9 mouse cellular contexts compared by ENCODE assay signal in the genomic region with DNA sequence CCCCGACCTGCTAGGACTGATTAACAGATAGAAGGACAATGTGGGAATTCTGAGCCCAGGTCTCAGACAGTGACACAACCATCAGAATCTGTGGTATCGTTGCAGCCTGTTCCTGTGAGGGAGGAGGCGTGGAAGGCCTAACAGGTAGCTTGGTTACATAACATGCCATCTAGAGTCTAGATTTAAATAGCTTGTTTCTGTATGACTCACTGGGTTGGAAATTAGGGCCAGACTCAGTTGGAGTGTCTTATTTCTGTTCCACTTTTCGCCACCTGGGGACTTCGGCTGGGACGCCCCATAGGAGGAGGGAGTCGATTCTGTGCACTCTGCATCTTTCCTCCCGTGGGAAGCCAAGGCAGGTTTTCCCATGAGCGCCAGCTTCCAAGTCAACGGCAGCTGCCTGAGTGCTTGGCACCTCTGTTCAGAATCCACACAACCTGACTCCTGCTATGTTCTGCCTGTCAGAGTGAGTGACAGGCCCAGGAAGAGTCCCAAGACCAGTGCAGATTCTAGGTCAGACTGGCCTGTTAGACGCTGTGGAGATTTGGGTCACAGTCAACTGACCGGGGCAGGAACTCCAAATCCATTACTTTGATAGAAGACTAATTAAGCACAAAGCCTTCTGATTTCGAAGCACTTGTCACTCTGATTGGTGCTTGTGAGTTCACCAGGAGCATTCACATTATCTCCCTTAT.
DNase-seq lines count a peak whose midpoint lies in the region.
"Had no signal": no experiment of that assay in that cellular context is flagged by ENCODE, and none has a peak within 500 bp of the region (broad histone marks: within the 10 kb centered on the region; RNA-seq: fewer than 3 reads in every experiment).

No protein-coding gene starts in this region.

- peak; percentile 31 for DNase-seq in gastrocnemius, postnatal 25 days
- DNase-seq in gastrocnemius, postnatal 36 days: no peak
- peak; percentile 5 for DNase-seq in Muller cell, postnatal 12 days (ENCODE audit: inconsistent ontology term)
- peak; percentile 27 for DNase-seq in cerebellum, adult 8-10 months
- peak; percentile 49 to 81 for DNase-seq in left cerebral cortex, postnatal 25 days (ENCODE audit: low spot score in 2 of 2)
- no peak for DNase-seq in B cell, adult 2 months
- DNase-seq in lung, postnatal 10 days: no peak
- DNase-seq: kidney, postnatal 10 days; thymus, adult 2 months had no signal

- intact Hi-C loops in gastrocnemius, postnatal 36 days (cut with DNase I): no loop called here
- intact Hi-C loops in left cerebral cortex, postnatal 25 days (cut with DNase I): no loop called here

Comparison
In these comparisons a context has a peak if more than half of its experiments do, and no peak if none do; other contexts are left out.
1. DNase-seq: peak in gastrocnemius, postnatal 25 days (single experiment), Muller cell, postnatal 12 days (single experiment), cerebellum, adult 8-10 months (single experiment) and left cerebral cortex, postnatal 25 days (2 of 2); none in gastrocnemius, postnatal 36 days (0 of 2), B cell, adult 2 months (0 of 2) and lung, postnatal 10 days (single experiment).